Mouse (Mus musculus): ENCODE measurements around the gene Spry1. TPM values are rescaled to one million over a fixed set of nuclear protein-coding genes. Genes with fewer than 3 reads are reported as not detected.
A peak's percentile ranks its signal among the peaks of the same experiment; 100 is the strongest.

Gene Spry1
- polyA plus RNA-seq, 1 experiment from 2014 or later = 19.1 TPM

DNA sequence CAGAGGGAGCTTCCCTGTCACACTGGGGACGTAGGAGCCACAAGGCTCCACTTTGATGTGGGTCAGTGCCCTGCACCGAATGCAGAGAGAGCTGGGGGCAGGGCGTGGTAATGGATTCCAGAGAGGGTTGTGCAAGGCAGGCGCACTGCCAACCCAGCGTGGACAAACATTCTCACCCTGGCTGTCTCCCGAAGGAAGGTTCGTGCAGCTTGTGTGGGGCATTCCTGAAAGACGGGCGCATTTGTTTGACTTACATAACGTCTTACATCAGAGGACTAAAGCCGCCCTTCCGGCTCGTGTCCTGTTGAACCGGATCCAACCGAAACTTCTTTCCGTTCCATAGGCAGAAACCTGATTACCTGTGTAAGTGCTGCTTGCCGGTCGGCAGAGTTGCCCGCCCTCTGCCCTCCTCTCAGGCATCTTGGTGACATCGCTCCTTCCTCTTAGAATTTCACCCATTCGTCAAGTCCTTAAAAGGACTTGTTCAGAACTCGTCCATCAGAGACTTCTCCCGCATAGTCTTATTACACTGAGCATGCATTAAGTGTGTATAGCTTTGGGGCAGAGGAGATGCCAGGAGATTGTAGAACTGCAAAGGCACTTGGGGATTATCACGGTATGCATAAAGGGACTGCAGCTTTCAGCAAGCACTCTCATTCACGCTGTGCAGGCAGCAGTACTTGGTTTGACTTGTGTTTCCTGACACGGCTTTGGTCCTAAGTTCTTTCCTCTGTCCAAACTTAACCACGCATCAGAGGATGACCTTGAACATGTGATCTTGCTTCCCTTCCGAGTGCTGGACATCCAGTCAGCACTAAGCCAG is 47.6 kb downstream of the Spry1 start:
- H3K9ac ChIP-seq (replicated peaks; ENCODE audit: low read depth, low read length) = no peak overlapping the region; the same call in 1 of the 2 replicates
- peak; percentile 46 for ATAC-seq (ENCODE audit: insufficient number of reproducible peaks, insufficient read depth, low FRiP score, low read depth)

DNA sequence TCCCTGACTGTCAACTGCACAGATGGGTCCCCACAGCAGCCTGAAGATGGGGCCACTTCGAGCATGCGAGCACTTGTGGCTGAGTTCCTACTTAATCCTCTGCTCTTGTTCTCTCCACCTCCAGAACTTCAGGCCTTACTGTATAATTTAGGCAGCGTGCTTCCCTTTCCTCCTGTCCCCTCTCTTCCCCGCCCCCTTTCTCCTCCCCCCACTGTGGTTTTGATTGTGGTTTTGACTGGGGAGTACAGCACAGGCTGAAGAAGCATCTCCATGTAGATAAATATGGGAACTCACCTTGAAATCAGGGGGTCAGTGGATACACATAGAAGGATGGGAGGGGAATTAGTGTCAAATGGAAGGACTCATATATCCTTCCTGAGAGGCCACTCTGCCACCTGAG is 53.2 kb downstream of the Spry1 start:
- Histone ChIP-seq H3K27ac (ENCODE audit: low read length) (no peak overlapping the region), H3K4me2 (replicated peaks; ENCODE audit: low read depth, low read length) (no peak overlapping the region), H3K9ac (replicated peaks; ENCODE audit: low read depth, low read length) (no peak overlapping the region), H3K4me1 (ENCODE audit: control insufficient read depth, insufficient read depth, low read length) (no peaks in the 10 kb centered on the region), H3K9me3 (ENCODE audit: control insufficient read depth, low read depth, low read length) (no peaks in the 10 kb centered on the region), H3K36me3 (ENCODE audit: control insufficient read depth, insufficient read depth, low read length) (no peaks in the 10 kb centered on the region), H3K27me3 (ENCODE audit: control insufficient read depth, insufficient read depth, low read length) (no peaks in the 10 kb centered on the region), H3K4me3 (ENCODE audit: low read depth, low read length) (no peak overlapping the region)
- no peak for ATAC-seq (ENCODE audit: insufficient number of reproducible peaks, insufficient read depth, low FRiP score, low read depth)
- WGBS = 80% methylated on average over 4 of the region's 4 CpGs

More for the DNA sequence above, 47.6 kb downstream of the Spry1 start:
- Histone ChIP-seq H3K9me3 (ENCODE audit: control insufficient read depth, low read depth, low read length) (no peaks in the 10 kb centered on the region), H3K4me3 (ENCODE audit: low read depth, low read length) (peak overlapping the region; percentile 20; the same call in 1 of the 2 replicates), H3K36me3 (ENCODE audit: control insufficient read depth, insufficient read depth, low read length) (no peaks in the 10 kb centered on the region), H3K4me2 (replicated peaks; ENCODE audit: low read depth, low read length) (peak overlapping the region; percentile 46), H3K27me3 (ENCODE audit: control insufficient read depth, insufficient read depth, low read length) (no peaks in the 10 kb centered on the region), H3K4me1 (ENCODE audit: control insufficient read depth, insufficient read depth, low read length) (peaks cover 5% of the 10 kb centered on the region; the same call in 1 of the 2 replicates), H3K27ac (ENCODE audit: low read length) (peak overlapping the region; percentile 7; the same call in 1 of the 2 replicates)
- WGBS = 16% methylated on average over 28 of the region's 28 CpGs

DNA sequence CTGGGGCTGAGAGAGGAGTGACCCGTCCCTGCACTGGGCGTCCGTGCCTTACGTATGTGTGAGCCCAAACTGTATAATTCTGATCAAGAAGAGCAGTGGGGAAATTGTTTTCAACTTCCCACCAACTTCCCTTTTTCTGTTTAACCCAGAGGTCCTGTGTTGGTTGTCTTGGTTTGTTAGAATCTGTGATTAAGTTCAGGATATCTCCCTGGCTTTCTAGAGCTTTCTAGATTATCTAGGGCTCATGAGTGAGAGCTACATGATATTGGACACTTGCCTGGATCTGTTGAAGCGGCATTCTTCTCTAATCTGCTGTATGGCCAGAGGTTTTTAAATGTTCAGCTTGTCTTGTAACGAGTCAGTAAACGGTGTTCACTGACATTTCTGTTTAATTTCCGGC is 53.8 kb downstream of the Spry1 start:
- no peak overlapping the region for H3K27ac ChIP-seq (ENCODE audit: low read length)
- H3K4me2 ChIP-seq (replicated peaks; ENCODE audit: low read depth, low read length) = no peak overlapping the region
- no peak overlapping the region for H3K4me3 ChIP-seq (ENCODE audit: low read depth, low read length)
- ATAC-seq (ENCODE audit: insufficient number of reproducible peaks, insufficient read depth, low FRiP score, low read depth) = no peak
- 72% methylated on average over 8 of the region's 8 CpGs for WGBS
- no peaks in the 10 kb centered on the region for H3K36me3 ChIP-seq (ENCODE audit: control insufficient read depth, insufficient read depth, low read length)
- no peaks in the 10 kb centered on the region for H3K9me3 ChIP-seq (ENCODE audit: control insufficient read depth, low read depth, low read length)
- no peaks in the 10 kb centered on the region for H3K4me1 ChIP-seq (ENCODE audit: control insufficient read depth, insufficient read depth, low read length)
- no peak overlapping the region for H3K9ac ChIP-seq (replicated peaks; ENCODE audit: low read depth, low read length)
- no peaks in the 10 kb centered on the region for H3K27me3 ChIP-seq (ENCODE audit: control insufficient read depth, insufficient read depth, low read length)

Other genes starting within 250 kb of the Spry1 start
- gene Spata5, start 220.1 kb upstream of the Spry1 start, polyA plus RNA-seq (2014; fragmentation: Nextera tagmentation; extraction: Ambion mirVana) = 40.8 and 42.2 TPM in 2 replicates
- 5.9 and 7.1 TPM in 2 replicates for gene Nudt6, start 219.7 kb upstream of the Spry1 start, polyA plus RNA-seq (2014; fragmentation: Nextera tagmentation; extraction: Ambion mirVana)
- 7.7 and 8.7 TPM in 2 replicates for gene Gm5148, start 84.5 kb downstream of the Spry1 start, polyA plus RNA-seq (2014; fragmentation: Nextera tagmentation; extraction: Ambion mirVana)